Mouse (Mus musculus) heart, postnatal 0 days (tissue): ENCODE measurements around the gene Dpp4. TPM values are rescaled to one million over a fixed set of nuclear protein-coding genes. Genes with fewer than 3 reads are reported as not detected.

Experiments used
- ATAC-seq: fragments of 200-750 bp; cut with Nextera tagmentation; 2 replicates; pipeline ENCODE4 v1.8.0; 2017; ENCODE audit warnings: low read depth, moderate number of reproducible peaks, moderate library complexity; ENCODE audit not compliant: insufficient read depth
- DNase-seq: peaks from one replicate; pipeline ENCODE4 v3.0.0-alpha.2; 2016; ENCODE audit warnings: low spot score
- H3K27ac ChIP-seq: fragments of 300-500 bp; sonication (generic); 2 replicates; pipeline ENCODE4 v1.5.1; 2014; ENCODE audit warnings: low read depth, mild to moderate bottlenecking
- H3K27me3 ChIP-seq: fragments of 300-500 bp; sonication (generic); 2 replicates; pipeline ENCODE4 v1.6.1; 2014; ENCODE audit warnings: low read length, mixed read lengths; ENCODE audit not compliant: control insufficient read depth, insufficient read depth
- H3K36me3 ChIP-seq: fragments of 300-500 bp; sonication (generic); replicated peaks from 2 replicates; pipeline ENCODE4 v1.6.1; 2014; ENCODE audit warnings: low read length, mixed read lengths; ENCODE audit not compliant: control insufficient read depth, insufficient read depth
- H3K4me1 ChIP-seq: fragments of 300-500 bp; sonication (generic); 2 replicates; pipeline ENCODE4 v1.6.1; 2014; ENCODE audit warnings: antibody characterized with exemption; ENCODE audit not compliant: control insufficient read depth, insufficient read depth
- H3K4me2 ChIP-seq: fragments of 300-500 bp; sonication (generic); 2 replicates; pipeline ENCODE4 v1.6.1; 2014; ENCODE audit warnings: low read depth, mild to moderate bottlenecking, low read length, moderate library complexity
- H3K4me3 ChIP-seq: fragments of 300-500 bp; sonication (generic); 2 replicates; pipeline ENCODE4 v1.5.1; 2014; ENCODE audit warnings: low read depth, low read length
- H3K9ac ChIP-seq: fragments of 300-500 bp; sonication (generic); replicated peaks from 2 replicates; pipeline ENCODE4 v1.6.1; 2014; ENCODE audit warnings: low read depth, low read length, mixed read lengths
- H3K9me3 ChIP-seq: fragments of 300-500 bp; sonication (generic); replicated peaks from 2 replicates; pipeline ENCODE4 v1.6.1; 2016; ENCODE audit warnings: low read length; ENCODE audit not compliant: control insufficient read depth
- CTCF ChIP-seq: IDR thresholded peaks from 2 replicates; pipeline ENCODE4 v1.5.1; 2016; ENCODE audit warnings: antibody characterized with exemption, control low read depth, low read depth
- EP300 ChIP-seq: IDR thresholded peaks from 2 replicates; pipeline ENCODE4 v1.6.1; 2016; ENCODE audit warnings: antibody characterized with exemption, low read depth
- WGBS: fragments of 180-500 bp; shearing (Covaris S2); extraction: QIAGEN DNeasy Blood & Tissue Kit; methylation state at CpG from one replicate; pipeline ENCODE4 v1.1.7; 2014; 5-methylcytosine and 5-hydroxymethylcytosine counted together
- polyA plus RNA-seq: library from polyadenylated mRNA; unstranded; fragments of >200 nt; fragmentation: Nextera tagmentation; extraction: Ambion mirVana; gene quantifications from 2 replicates; pipeline ENCODE4 v1.2.1, GENCODE M21; 2015
- total RNA-seq: library from RNA; depleted of rRNA; stranded (reverse); fragments of >200 nt; gene quantifications from 2 replicates; pipeline ENCODE4 v1.2.3, GENCODE M21; 2014; ENCODE audit warnings: low replicate concordance

The Dpp4 gene
- total and polyA plus RNA-seq, 2 experiments from 2014 or later: 5.2 to 10.4 TPM

DNA sequence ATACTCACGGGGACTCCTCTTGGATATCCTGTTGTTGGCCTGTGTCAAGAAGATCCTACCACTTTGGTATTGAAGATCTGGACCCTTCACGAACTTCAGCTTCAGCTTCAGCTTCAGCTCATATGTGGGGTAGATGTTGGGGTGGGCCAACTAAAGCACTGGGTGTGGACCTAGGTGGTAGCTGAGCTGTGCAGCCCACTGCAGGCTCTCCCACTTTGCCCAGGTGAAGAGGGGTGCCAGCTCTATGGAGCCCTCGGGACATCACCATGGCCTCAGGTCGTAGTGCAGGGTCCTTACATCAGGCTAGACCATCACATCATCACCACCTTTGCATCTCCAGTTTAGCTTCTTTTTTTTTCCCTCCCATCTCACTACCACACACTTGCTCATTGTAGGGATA, 9.2 kb upstream of the Dpp4 start:
- no peak for DNase-seq
- no peak for ATAC-seq
- Histone ChIP-seq H3K9ac (no peak overlapping the region), H3K27me3 (no peaks in the 10 kb centered on the region), H3K27ac (no peak overlapping the region), H3K4me2 (no peak overlapping the region), H3K36me3 (no peaks in the 10 kb centered on the region), H3K4me1 (no peaks in the 10 kb centered on the region), H3K9me3 (no peaks in the 10 kb centered on the region), H3K4me3 (no peak overlapping the region)
- TF ChIP-seq EP300 (no peak), CTCF (no peak)
- 84% methylated on average over 4 of the region's 4 CpGs for WGBS

- WGBS: 80% methylated on average over 3 of the region's 3 CpGs
- Histone ChIP-seq H3K9ac (no peak overlapping the region), H3K27ac (no peak overlapping the region), H3K4me3 (no peak overlapping the region), H3K4me2 (no peak overlapping the region), H3K27me3 (no peaks in the 10 kb centered on the region), H3K9me3 (no peaks in the 10 kb centered on the region), H3K4me1 (no peaks in the 10 kb centered on the region), H3K36me3 (no peaks in the 10 kb centered on the region)
- DNase-seq (no peak), ATAC-seq (no peak)
- no peak for TF ChIP-seq CTCF
- no peak for TF ChIP-seq EP300
Measured at GRCm38 (mm10) chr2:62420045-62420444, 8.0 kb upstream of the Dpp4 start.

DNA sequence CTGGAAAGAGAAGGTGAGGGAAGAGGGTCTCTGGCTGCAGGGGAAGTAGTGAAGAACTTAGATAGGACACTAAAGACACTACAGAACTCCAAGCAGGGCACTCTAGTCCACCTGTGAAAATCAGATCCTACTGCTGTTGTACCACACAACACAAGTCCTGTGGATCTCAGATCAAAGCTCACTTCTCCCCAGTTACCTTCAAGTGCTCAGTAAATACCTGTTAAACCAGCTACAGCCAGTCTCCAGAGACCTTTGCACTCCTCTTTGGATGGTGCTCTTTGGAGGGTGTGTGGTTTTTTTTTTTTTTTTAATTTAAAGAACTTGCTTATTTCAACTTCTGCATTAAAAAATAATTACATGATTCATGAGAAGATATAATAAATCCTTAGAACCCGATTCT, 5.2 kb upstream of the Dpp4 start:
- Histone ChIP-seq H3K36me3 (no peaks in the 10 kb centered on the region), H3K9me3 (no peaks in the 10 kb centered on the region), H3K27ac (no peak overlapping the region), H3K4me1 (no peaks in the 10 kb centered on the region), H3K4me2 (no peak overlapping the region), H3K27me3 (no peaks in the 10 kb centered on the region), H3K4me3 (no peak overlapping the region), H3K9ac (no peak overlapping the region)
- no peak for DNase-seq
- ATAC-seq: no peak
- 70% methylated on average over 1 of the region's 1 CpGs for WGBS
- no peak for TF ChIP-seq CTCF
- no peak for TF ChIP-seq EP300

- H3K4me3 ChIP-seq: peak overlapping the region; percentile 54
- no peaks in the 10 kb centered on the region for H3K9me3 ChIP-seq
- ATAC-seq (peak; percentile 63), DNase-seq (peak; percentile 45)
- peak overlapping the region; percentile 49; the same call in 1 of the 2 replicates for H3K9ac ChIP-seq
- H3K36me3 ChIP-seq: no peaks in the 10 kb centered on the region
- no peaks in the 10 kb centered on the region; the same call in 1 of the 2 replicates for H3K4me1 ChIP-seq
- WGBS: 6% methylated on average over 47 of the region's 47 CpGs
- H3K4me2 ChIP-seq: peak overlapping the region; percentile 84
- peaks cover 3% of the 10 kb centered on the region; the same call in 1 of the 2 replicates for H3K27me3 ChIP-seq
- TF ChIP-seq CTCF (no peak), EP300 (no peak)
- H3K27ac ChIP-seq: peak overlapping the region; percentile 43; the same call in 1 of the 2 replicates
Measured at GRCm38 (mm10) chr2:62411211-62412080, 585 bp downstream of the Dpp4 start.

DNA sequence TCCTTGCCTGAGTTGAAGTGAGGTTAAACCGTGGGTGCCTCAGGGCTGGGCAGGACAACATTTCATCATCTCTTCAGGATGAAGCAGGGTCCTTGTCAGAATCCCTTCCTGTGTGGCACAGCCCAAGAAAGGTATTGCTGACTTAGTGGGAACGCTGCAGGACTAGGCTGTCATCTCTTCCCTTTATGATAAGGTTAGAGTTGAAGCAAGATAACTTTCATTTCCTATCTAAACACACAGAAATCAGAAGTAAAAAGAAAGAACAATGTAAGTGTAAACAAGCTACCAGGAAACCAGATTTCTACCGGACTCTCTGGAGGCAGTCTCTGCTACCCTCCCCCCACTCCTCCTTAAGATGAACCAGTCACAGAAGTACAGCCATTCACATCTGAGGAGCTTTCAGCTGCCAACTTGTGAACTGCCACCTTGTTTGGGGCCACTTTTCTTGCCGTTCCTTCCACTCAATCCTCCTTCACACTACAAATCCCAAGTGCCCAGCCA, 3.3 kb downstream of the Dpp4 start:
- no peaks in the 10 kb centered on the region; the same call in 1 of the 2 replicates for H3K4me1 ChIP-seq
- H3K36me3 ChIP-seq: no peaks in the 10 kb centered on the region
- no peak overlapping the region for H3K27ac ChIP-seq
- no peak overlapping the region for H3K4me2 ChIP-seq
- no peak overlapping the region for H3K9ac ChIP-seq
- ATAC-seq (no peak), DNase-seq (peak; percentile 21)
- no peaks in the 10 kb centered on the region for H3K9me3 ChIP-seq
- no peak overlapping the region for H3K4me3 ChIP-seq
- TF ChIP-seq CTCF (no peak), EP300 (no peak)
- H3K27me3 ChIP-seq: peaks cover 3% of the 10 kb centered on the region; the same call in 1 of the 2 replicates
- 19% methylated on average over 4 of the region's 4 CpGs for WGBS
